ENCODE assay signal across 26 mouse cellular contexts in the genomic region with DNA sequence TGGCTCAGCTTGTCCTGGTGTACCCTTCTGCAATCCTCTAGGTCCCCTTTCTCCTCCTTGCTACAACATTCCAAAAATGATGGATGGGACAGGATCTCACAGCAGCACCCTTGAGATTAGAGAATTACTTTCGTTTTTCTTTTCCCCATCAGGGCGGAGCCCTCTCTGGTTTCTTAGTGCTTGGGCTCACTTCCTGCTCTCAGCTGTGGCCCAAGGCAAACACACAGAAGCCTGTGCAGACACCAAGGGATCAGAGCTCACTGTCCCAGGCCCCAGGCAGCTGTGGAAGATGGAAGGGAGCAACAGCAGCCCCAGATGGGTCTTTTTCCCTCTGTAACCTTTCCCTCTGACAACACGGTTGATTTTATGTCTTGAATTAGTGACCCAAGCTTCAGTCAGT. TPM values are rescaled to one million over a fixed set of nuclear protein-coding genes. Genes with fewer than 3 reads are reported as not detected.
A peak's percentile ranks its signal among the peaks of the same experiment; 100 is the strongest.
DNase-seq lines count a peak whose midpoint lies in the region; TF ChIP-seq lines count a peak whose summit lies in the region.
"Not testable (repeated sequence)": the region's sequence is repeated elsewhere in the genome, so short reads cannot be mapped to it uniquely, and the experiment has no call there.
"Had no signal": no experiment of that assay in that cellular context is flagged by ENCODE, and none has a peak within 500 bp of the region (broad histone marks: within the 10 kb centered on the region; RNA-seq: fewer than 3 reads in every experiment).

No protein-coding gene starts in this region.

- H3K27me3 ChIP-seq in spleen, adult 2 months (ENCODE audit: control insufficient read depth, insufficient read depth, low read length) = not testable (repeated sequence)

- not testable (repeated sequence) for TF ChIP-seq POLR2A in spleen, adult 2 months (IDR thresholded peaks at IDR 0.05; ENCODE audit: low read depth, low read length)

- WGBS in spleen, adult 2 months = 20% methylated on average over 3 of the region's 3 CpGs

- peak; percentile 4 for DNase-seq in 3134 (ENCODE audit: extremely low read depth, insufficient read length, low spot score)
- peak; percentile 34 to 38 for DNase-seq in B cell, adult 2 months
- DNase-seq in CD4-positive, CD25-positive, alpha-beta regulatory T cell, adult 2 months (ENCODE audit: low read depth, low spot score) = peak; percentile 45
- peak; percentile 23 for DNase-seq in T-cell, adult 2 months (ENCODE audit: low spot score)
- peak; percentile 15 to 25 for DNase-seq in heart, adult 18-20 months
- peak; percentile 37 for DNase-seq in induced T-regulatory cell, adult 2 months (ENCODE audit: low read depth)
- peak; percentile 3 to 8 for DNase-seq in kidney, postnatal 36 days
- DNase-seq in spleen, adult 2 months (ENCODE audit: low read depth in 1 of 2, low spot score in 2 of 2) = peak in 1 of 2 experiments; percentile 11

- not testable (repeated sequence) for TF ChIP-seq CTCF in spleen, adult 2 months (IDR thresholded peaks at IDR 0.05; ENCODE audit: extremely low read depth, insufficient read depth, insufficient read length, insufficient replicate concordance)

- peak overlapping the region; percentile 68; the same call in 1 of the 2 replicates for H3K27ac ChIP-seq in spleen, adult 2 months (ENCODE audit: insufficient read depth, low read length)

- H3K36me3 ChIP-seq in spleen, adult 2 months (ENCODE audit: control insufficient read depth, insufficient read depth, low read length) = not testable (repeated sequence)

- H3K4me3 ChIP-seq in spleen, adult 2 months (ENCODE audit: extremely low read depth, insufficient read depth, insufficient read length) = not testable (repeated sequence)

- H3K4me1 ChIP-seq in spleen, adult 2 months (ENCODE audit: control insufficient read depth, insufficient read depth, insufficient read length) = not testable (repeated sequence)

RNA-seq across cellular contexts. Expression of gene G530012D18Rik, which starts 49.1 kb away (rescaled TPM):
- not detected for total RNA-seq in heart, adult 18-20 months (2021)
- not detected in 2 replicates for polyA plus RNA-seq in spleen, adult 2 months (2012; rRNA removed)
- total RNA-seq: adrenal gland, adult 2 months; adrenal gland, postnatal 10 days; adrenal gland, postnatal 25 days; adrenal gland, postnatal 4 days; common myeloid progenitor, adult 5-6 weeks had no signal
- polyA plus RNA-seq: adrenal gland, adult 2 months; brain, embryonic 14.5 days; C2C12; embryonic facial prominence, embryonic 11.5 days; embryonic facial prominence, embryonic 13.5 days; embryonic facial prominence, embryonic 15.5 days; erythroblast, embryonic 14.5 days; forebrain, embryonic 10.5 days; forebrain, embryonic 12.5 days; forebrain, embryonic 14.5 days; forebrain, embryonic 16.5 days; frontal cortex, adult 2 months; G1E; Patski had no signal
